Mouse (Mus musculus) C2C12 (cell line): ENCODE data around the gene Srsf2.

Source experiments
- CEBPB ChIP-seq: IDR thresholded peaks from one replicate; pipeline ENCODE4 v1.6.1; 2011; ENCODE audit warnings: low read depth, mild to moderate bottlenecking, control low read depth, moderate library complexity
- CTCF ChIP-seq: IDR thresholded peaks from one replicate; pipeline ENCODE4 v1.5.1; 2011; ENCODE audit not compliant: control insufficient read depth, insufficient read depth, insufficient read length
- MAX ChIP-seq: IDR thresholded peaks from one replicate; pipeline ENCODE4 v1.6.1; 2011; ENCODE audit warnings: mild to moderate bottlenecking, control low read depth
- MYOD1 ChIP-seq: IDR thresholded peaks from one replicate; pipeline ENCODE4 v1.6.1; 2011; ENCODE audit warnings: low read depth; ENCODE audit not compliant: control insufficient read depth, insufficient read length
- USF1 ChIP-seq: IDR thresholded peaks from one replicate; pipeline ENCODE4 v1.6.1; 2011; ENCODE audit warnings: low read depth, mild to moderate bottlenecking, control low read depth, moderate library complexity

- no peak for TF ChIP-seq CTCF
- TF ChIP-seq USF1 = no peak
- no peak for TF ChIP-seq MAX
- TF ChIP-seq MYOD1 = no peak
- TF ChIP-seq CEBPB = no peak
These were observed 40.9 kb upstream of the Srsf2 start for GRCm38 (mm10) chr11:116893532-116894442.
